Mouse (Mus musculus) layer of hippocampus, adult 18-20 months (tissue): ENCODE results near the gene Mvp. TPM values are rescaled to one million over a fixed set of nuclear protein-coding genes. Genes with fewer than 3 reads are reported as not detected.

ENCODE experiments used
- DNase-seq, 2 experiments: peaks; one replicate each; pipeline ENCODE4 v3.0.0; 2022; ENCODE audit warnings: low spot score in 2 of 2
- microRNA-seq, 2 experiments: library from miRNA; unstranded; fragments of <30 nt; microRNA quantifications; one replicate each; pipeline ENCODE4 v1.2.0; 2021
- total RNA-seq, 2 experiments: library from RNA; stranded (reverse); gene quantifications; 2 replicates each; pipeline ENCODE4 v1.2.3; 2021

Gene Mvp
- total RNA-seq, 2 experiments from 2014 or later = 8.5 to 10.0 TPM

DNA sequence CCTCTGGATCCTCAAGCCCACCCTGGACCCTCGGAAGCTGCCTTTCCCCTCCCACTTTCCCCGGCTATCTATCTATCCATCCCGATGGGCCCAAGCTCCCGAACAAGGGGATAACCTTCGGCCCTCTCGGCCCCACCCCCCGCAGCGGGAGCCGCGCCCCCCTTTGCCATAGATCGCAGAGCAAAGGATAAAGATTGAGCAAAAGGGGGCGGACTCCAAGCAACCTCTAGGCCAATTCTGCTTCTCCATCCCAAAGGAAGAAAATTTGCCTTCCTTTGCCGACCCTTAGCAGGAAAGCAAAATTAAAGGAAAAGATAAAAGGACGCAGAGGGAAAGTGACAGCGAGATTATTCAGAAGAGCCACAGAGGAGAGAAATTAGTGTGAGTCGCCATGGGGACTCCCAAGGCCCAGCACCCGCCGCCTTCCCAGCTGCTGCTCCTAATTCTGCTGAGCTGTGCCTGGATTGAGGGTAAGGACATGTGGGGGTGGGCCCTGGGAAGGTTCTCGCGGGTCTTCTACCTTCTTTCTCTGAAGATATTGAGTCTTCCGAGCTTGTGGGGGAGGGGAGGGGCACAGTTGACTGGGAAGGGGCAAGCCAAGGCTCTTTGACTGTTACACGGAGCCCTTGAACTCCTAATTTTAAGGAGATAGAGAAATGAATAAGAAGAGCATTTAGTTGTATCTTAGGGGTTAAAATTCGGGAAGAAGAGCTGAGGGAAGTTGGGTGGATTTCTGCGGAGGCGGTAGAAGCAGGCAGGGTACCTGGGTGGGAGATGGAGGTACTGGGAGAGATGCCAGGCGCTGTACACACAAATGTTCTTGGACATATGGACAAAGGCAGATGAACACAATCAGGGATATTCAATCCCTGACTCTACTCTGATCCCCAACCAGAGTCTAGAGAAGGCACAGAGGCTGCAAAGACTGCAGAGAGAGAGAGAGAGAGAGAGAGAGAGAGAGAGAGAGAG, 63.5 kb downstream of the Mvp start:
- DNase-seq = no peak

DNA sequence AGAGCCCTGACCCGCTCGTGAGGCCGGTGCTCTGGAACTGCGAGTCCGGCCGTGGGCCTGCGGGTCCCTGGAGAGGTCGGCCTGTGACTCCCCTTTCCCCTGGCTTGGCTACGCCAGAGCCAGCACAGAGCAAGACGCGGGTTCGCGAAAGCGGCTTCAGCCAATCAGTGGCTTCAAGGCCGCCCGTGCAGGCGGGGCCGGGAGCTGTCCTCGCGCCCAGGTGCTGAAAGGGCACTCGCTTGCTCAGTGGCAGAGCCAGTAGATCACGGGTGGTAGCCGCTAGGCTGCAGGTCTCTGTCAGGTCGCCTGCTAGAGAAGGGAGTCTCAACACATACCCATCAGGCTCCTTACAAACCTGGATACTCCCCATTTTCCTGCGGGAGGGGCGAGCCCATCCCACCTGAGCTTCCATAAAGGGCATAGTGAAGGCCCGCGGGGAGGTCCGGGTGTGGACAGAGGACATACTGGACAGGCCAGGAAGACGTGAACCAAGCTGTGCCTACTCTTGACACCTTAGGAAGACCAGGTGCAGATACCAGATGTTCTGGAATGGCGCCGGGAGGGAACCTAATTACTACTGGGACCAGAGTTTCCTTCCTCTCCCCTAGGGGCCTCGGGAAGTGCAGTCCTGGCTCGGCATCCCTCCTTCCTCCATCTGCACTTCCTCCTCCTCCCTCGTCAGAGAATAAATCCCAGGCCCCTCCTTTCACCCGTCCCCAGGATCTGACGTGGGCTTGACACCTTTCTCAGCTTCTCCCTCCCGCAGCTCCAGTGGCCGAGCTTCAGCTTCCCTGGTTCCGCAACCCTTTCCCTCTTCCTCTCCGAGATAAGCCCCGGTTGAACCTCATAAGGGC, 64.4 kb downstream of the Mvp start, which contains the start of gene Sez6l2:
Gene Sez6l2 (plus strand): TSS at position 771 of the 854 bp plus-strand sequence.
- DNase-seq = peak; percentile 83

DNA sequence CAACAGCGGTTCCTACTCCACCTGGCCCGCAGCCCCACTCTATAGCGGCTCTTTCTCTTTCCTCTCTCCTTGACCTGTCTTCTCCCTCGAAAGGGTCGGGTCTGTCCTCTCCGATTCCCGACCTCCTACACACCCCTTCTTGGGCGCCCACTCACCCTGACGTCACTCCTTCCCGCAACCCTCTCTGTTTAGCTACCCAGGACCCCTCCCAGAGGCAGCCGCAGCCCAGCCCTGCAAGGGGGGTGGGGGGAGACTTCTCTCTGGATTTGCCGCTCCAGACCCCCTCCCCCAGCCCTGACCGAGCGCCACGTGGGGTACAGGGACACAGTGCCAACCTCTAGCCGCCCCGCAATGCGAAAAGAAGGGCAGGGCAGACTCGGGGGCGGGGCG, 65.0 kb downstream of the Mvp start, which contains the start of gene Asphd1:
Gene Asphd1 (minus strand): TSS at position 180 of the 390 bp plus-strand sequence.
- DNase-seq = peak; percentile 66

DNA sequence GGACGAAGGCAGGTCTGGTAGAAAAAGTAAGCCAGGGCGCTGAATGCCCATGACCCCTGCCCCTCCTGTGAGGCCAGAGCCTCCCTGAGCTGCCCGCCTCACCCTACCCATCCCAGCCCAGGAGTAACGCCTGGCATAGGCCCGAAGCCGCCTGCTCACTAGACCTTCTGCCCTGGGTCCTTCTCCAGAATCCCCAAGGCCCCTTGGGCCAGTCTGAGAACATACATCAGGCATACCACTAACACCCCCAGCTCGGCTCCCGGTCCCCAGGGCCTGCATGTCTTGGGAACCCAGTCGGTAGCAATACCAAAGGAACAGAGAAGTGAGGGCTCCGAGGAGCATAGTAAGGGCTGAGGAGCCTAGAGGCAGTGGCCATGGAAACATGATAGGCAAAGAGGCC, 65.8 kb downstream of the Mvp start:
- DNase-seq = no peak

DNA sequence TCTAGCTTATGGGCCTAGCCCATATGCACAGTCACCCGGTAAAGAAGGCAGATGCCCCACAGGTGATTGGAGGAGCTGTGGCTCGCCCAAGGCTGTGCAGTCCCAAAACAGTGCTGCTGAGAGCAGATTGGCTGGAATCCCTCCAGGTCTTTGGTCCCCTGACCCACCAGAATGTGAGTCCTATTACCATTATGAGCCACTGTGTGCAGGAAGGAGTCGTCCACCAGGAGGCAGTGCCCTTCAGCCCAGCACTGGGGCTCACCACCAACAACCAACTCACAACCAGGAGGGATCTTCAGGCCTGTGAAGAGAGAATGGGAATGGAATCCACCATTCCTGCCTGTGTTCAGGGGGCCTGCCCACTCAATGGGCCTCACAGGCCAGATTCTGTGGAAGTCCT, 67.9 kb downstream of the Mvp start:
- DNase-seq = no peak

DNA sequence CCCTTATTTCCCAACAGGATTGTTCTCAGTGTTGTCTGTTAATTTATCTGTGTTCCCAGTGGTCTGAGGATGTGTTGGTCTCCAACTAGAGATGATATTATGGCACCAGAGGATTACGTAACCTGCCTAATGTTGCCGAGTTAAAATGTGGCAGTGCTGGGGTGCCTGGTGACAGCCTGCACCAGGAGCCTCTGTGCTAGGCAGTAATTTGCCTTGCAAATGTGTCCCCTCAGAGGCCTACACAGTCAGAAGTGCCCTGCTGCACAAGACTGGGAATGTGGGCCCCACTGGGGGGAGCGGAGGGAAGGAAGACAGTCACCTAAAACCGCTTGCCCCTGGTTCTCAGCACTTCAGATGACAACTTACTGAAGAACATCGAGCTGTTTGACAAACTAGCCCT, 72.6 kb downstream of the Mvp start:
- DNase-seq = peak in 1 of 2 experiments; percentile 86

DNA sequence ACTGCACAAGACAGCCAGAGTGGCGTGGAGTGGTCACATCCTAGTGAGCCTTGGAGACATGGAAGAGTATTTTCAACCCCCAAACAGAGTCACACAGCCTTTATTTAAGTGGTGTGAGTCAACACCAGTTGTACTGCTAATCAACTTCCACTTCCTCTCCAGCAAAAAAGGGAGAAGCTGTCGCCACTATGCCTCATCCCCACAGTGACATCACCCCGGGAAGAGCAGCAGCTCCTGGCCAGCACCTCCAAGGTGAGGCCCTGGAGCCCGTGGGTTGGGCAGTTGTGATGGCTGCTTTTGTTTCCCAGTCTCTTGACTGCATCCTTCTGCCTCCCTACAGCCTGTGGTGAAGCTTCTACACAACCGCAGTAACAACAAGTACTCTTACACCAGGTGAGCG, 73.2 kb downstream of the Mvp start:
- no peak for DNase-seq

Small RNA genes lying within 50 kb of the gene (microRNA-seq; reads per million reads assigned to microRNA genes)
- 0 reads per million in 2 experiments for gene Gm44343

Other genes starting within 250 kb of the Mvp start
- 1 to 10 TPM; 2.2 to 4.6 TPM for gene Gdpd3, start 248.3 kb downstream of the Mvp start, total RNA-seq
- gene Ypel3, start 237.7 kb downstream of the Mvp start, total RNA-seq = 100 to 1,000 TPM; 286 to 300 TPM
- gene Tbx6, start 233.1 kb downstream of the Mvp start, total RNA-seq = under 1 TPM; 0.56 to 0.64 TPM
- gene Ppp4c, start 222.1 kb downstream of the Mvp start, total RNA-seq = 10 to 100 TPM; 48.9 to 54.5 TPM
- 10 to 100 TPM; 62.4 to 68.1 TPM for gene Fam57b, start 217.0 kb downstream of the Mvp start, total RNA-seq
- not detected for gene 4930451I11Rik, start 183.0 kb downstream of the Mvp start, total RNA-seq
- 10 to 100 TPM; 15.8 to 18.5 TPM for gene Doc2a, start 167.2 kb downstream of the Mvp start, total RNA-seq
- gene Hirip3, start 152.6 kb downstream of the Mvp start, total RNA-seq = 10 to 100 TPM; 25.8 to 30.9 TPM
- gene Ino80e, start 152.2 kb downstream of the Mvp start, total RNA-seq = 10 to 100 TPM; 48.4 to 55.6 TPM
- 100 to 1,000 TPM; 156 to 160 TPM for gene Taok2, start 129.9 kb downstream of the Mvp start, total RNA-seq
- gene Tmem219, start 91.7 kb downstream of the Mvp start, total RNA-seq = 10 to 100 TPM; 18.4 to 23.1 TPM
- 100 to 1,000 TPM; 192 to 198 TPM for gene Kctd13, start 85.7 kb downstream of the Mvp start, total RNA-seq
- 10 to 100 TPM; 33.3 to 33.7 TPM for gene Asphd1, start 65.0 kb downstream of the Mvp start, total RNA-seq
- 100 to 1,000 TPM; 475 to 503 TPM for gene Sez6l2, start 64.1 kb downstream of the Mvp start, total RNA-seq
- gene Cdipt, start 38.7 kb downstream of the Mvp start, total RNA-seq = 100 to 1,000 TPM; 164 to 166 TPM
- gene Cdiptos, start 38.5 kb downstream of the Mvp start, total RNA-seq = not detected
- gene Pagr1b, start 1.9 kb upstream of the Mvp start, total RNA-seq = not detected
- gene Pagr1a, start 2.7 kb upstream of the Mvp start, total RNA-seq = 10 to 100 TPM; 16.7 to 17.4 TPM
- gene Gm42742, start 6.5 kb upstream of the Mvp start, total RNA-seq = 10 to 100 TPM; 61.2 to 65.1 TPM
- gene Prrt2, start 6.6 kb upstream of the Mvp start, total RNA-seq = 100 to 1,000 TPM; 246 to 261 TPM
- gene Maz, start 12.4 kb upstream of the Mvp start, total RNA-seq = 100 to 1,000 TPM; 238 to 241 TPM
- 1 to 10 TPM; 3.1 to 6.0 TPM for gene Kif22, start 27.9 kb upstream of the Mvp start, total RNA-seq
- gene Zg16, start 72.7 kb upstream of the Mvp start, total RNA-seq = not detected
- 1 to 10 TPM in 1 of 2 experiments, under 1 TPM in 1; 0.84 to 1.6 TPM for gene AI467606, start 76.7 kb upstream of the Mvp start, total RNA-seq
- gene Qprt, start 107.6 kb upstream of the Mvp start, total RNA-seq = under 1 TPM; 0.20 to 0.50 TPM
- gene Spn, start 123.2 kb upstream of the Mvp start, total RNA-seq = under 1 TPM; 0.25 to 0.30 TPM
- 100 to 1,000 TPM in 1 of 2 experiments, 10 to 100 TPM in 1; 87.8 to 105 TPM for gene Cd2bp2, start 181.4 kb upstream of the Mvp start, total RNA-seq
- gene Tbc1d10b, start 193.8 kb upstream of the Mvp start, total RNA-seq = 100 to 1,000 TPM in 1 of 2 experiments, 10 to 100 TPM in 1; 93.5 to 106 TPM
- gene Mylpf, start 194.3 kb upstream of the Mvp start, total RNA-seq = 1 to 10 TPM; 1.7 to 2.2 TPM
- 10 to 100 TPM; 22.4 TPM for gene Zfp553, start 218.4 kb upstream of the Mvp start, total RNA-seq
- gene Sept1, start 218.5 kb upstream of the Mvp start, total RNA-seq = 1 to 10 TPM; 5.9 to 7.9 TPM
- gene Zfp771, start 229.7 kb upstream of the Mvp start, total RNA-seq = 10 to 100 TPM; 62.6 to 66.0 TPM
- gene Dctpp1, start 246.1 kb upstream of the Mvp start, total RNA-seq = 10 to 100 TPM; 22.0 to 22.8 TPM